Mouse (Mus musculus) lung, embryonic 14.5 days (tissue): ENCODE results near the gene Morn4. TPM values are rescaled to one million over a fixed set of nuclear protein-coding genes. Genes with fewer than 3 reads are reported as not detected.

ENCODE experiments used
- ATAC-seq: fragments of 200-750 bp; cut with Nextera tagmentation; 2 replicates; pipeline ENCODE4 v1.8.0; 2017; ENCODE audit warnings: mild to moderate bottlenecking, moderate TSS enrichment, moderate library complexity; ENCODE audit not compliant: insufficient read depth
- DNase-seq: peaks from one replicate; pipeline ENCODE4 v3.0.0-alpha.2; 2015
- H3K27ac ChIP-seq: fragments of 300-500 bp; sonication (generic); 2 replicates; pipeline ENCODE4 v1.5.1; 2014; ENCODE audit warnings: low read depth, mild to moderate bottlenecking, moderate library complexity
- H3K27me3 ChIP-seq: fragments of 300-500 bp; sonication (generic); 2 replicates; pipeline ENCODE4 v1.6.1; 2014; ENCODE audit warnings: low read length, control low read depth; ENCODE audit not compliant: insufficient read depth
- H3K36me3 ChIP-seq: fragments of 300-500 bp; sonication (generic); 2 replicates; pipeline ENCODE4 v1.6.1; 2014; ENCODE audit warnings: control low read depth; ENCODE audit not compliant: insufficient read depth
- H3K4me1 ChIP-seq: fragments of 300-500 bp; sonication (generic); 2 replicates; pipeline ENCODE4 v1.6.1; 2014; ENCODE audit warnings: antibody characterized with exemption, control low read depth; ENCODE audit not compliant: insufficient read depth
- H3K4me2 ChIP-seq: fragments of 300-500 bp; sonication (generic); 2 replicates; pipeline ENCODE4 v1.6.1; 2014; ENCODE audit warnings: mild to moderate bottlenecking
- H3K4me3 ChIP-seq: fragments of 300-500 bp; sonication (generic); 2 replicates; pipeline ENCODE4 v1.5.1; 2014; ENCODE audit warnings: low read depth, low read length
- H3K9ac ChIP-seq: fragments of 300-500 bp; sonication (generic); 2 replicates; pipeline ENCODE4 v1.6.1; 2014
- H3K9me3 ChIP-seq: fragments of 300-500 bp; sonication (generic); 2 replicates; pipeline ENCODE4 v1.6.1; 2016; ENCODE audit warnings: low read depth, low read length, control low read depth
- CTCF ChIP-seq: IDR thresholded peaks from 2 replicates; pipeline ENCODE4 v1.5.1; 2016; ENCODE audit warnings: antibody characterized with exemption, low read depth
- WGBS: fragments of 180-500 bp; shearing (Covaris S2); extraction: QIAGEN DNeasy Blood & Tissue Kit; methylation state at CpG from one replicate; pipeline ENCODE4 v1.1.7; 2014; 5-methylcytosine and 5-hydroxymethylcytosine counted together
- polyA plus RNA-seq: library from polyadenylated mRNA; unstranded; fragments of >200 nt; fragmentation: Nextera tagmentation; extraction: Ambion mirVana; gene quantifications from 2 replicates; pipeline ENCODE4 v1.2.1, GENCODE M21; 2014

The Morn4 gene
- polyA plus RNA-seq, 1 experiment from 2014 or later = 24.8 TPM

- H3K4me2 ChIP-seq = no peak overlapping the region
- 53% methylated on average over 7 of the region's 7 CpGs for WGBS
- H3K27me3 ChIP-seq = no peaks in the 10 kb centered on the region
- H3K9ac ChIP-seq = no peak overlapping the region
- no peaks in the 10 kb centered on the region for H3K36me3 ChIP-seq
- no peaks in the 10 kb centered on the region for H3K4me1 ChIP-seq
- no peak for TF ChIP-seq CTCF
- no peaks in the 10 kb centered on the region for H3K9me3 ChIP-seq
- ATAC-seq (no peak), DNase-seq (no peak)
- H3K4me3 ChIP-seq = no peak overlapping the region
- H3K27ac ChIP-seq = no peak overlapping the region
Observed at GRCm38 (mm10) chr19:42058426-42058825, 27.7 kb downstream of the Morn4 start.

DNA sequence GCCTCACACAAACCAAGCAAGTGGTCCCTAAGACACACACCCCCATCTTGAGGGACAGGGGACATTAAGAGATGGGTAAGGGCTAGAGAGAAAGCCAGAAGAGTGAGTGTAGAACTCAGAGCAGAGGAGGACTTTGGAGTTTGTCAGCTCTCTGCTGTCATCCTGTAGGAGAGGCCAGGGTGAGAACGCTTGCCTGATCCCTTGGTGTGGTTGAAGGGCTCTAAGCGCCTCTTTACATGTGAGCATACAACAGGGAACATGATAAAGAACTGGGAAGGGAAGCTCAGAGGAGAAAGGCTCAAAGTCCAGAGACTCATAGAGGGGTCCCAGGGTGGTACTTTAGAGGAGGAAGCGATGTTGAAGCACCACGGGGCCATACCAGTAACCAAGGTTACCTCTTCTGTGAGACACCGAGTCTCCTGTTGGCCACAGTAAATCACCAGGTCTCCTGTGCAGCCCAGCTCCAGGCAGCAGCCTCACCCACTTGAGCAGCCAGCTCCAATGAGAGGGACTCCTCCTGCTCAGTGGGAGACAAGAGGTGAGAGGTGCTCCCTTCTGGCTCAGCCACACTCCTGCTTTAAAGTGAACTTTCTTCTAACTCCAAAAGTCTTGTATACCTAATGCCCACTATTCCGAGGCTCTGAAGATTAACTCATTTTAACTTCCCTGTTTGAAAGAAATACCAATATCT is 29.3 kb downstream of the Morn4 start:
- H3K27ac ChIP-seq = no peak overlapping the region
- DNase-seq (no peak), ATAC-seq (no peak)
- WGBS = 67% methylated on average over 6 of the region's 6 CpGs
- H3K9ac ChIP-seq = no peak overlapping the region
- no peaks in the 10 kb centered on the region for H3K36me3 ChIP-seq
- H3K9me3 ChIP-seq = no peaks in the 10 kb centered on the region
- H3K27me3 ChIP-seq = no peaks in the 10 kb centered on the region
- no peak overlapping the region for H3K4me3 ChIP-seq
- TF ChIP-seq CTCF = no peak
- H3K4me2 ChIP-seq = no peak overlapping the region
- no peaks in the 10 kb centered on the region for H3K4me1 ChIP-seq

DNA sequence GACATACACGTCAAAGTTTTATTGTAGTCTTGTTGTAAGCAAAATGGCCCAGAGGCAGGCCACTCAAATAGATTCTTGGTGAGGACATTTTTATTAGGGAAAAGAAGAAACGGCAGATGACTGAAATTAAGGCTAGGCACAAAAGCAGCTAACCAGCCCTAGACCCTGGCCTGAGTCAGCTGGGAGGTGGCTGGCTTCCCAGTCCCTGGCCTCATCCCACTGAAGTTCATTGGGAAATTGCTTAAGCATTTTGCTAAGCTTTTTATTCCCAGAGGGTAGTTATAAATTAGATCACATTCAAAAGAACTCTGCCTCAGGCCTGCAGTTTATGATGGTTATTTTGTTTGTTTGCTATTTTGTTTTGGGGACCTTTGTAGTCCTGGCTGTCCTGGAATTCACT is 30.3 kb downstream of the Morn4 start:
- TF ChIP-seq CTCF = no peak
- no peaks in the 10 kb centered on the region for H3K36me3 ChIP-seq
- H3K4me3 ChIP-seq = no peak overlapping the region
- no peak overlapping the region for H3K27ac ChIP-seq
- DNase-seq = no peak
- H3K4me2 ChIP-seq = no peak overlapping the region
- H3K4me1 ChIP-seq = no peaks in the 10 kb centered on the region
- 81% methylated on average over 2 of the region's 2 CpGs for WGBS
- H3K27me3 ChIP-seq = no peaks in the 10 kb centered on the region
- H3K9me3 ChIP-seq = no peaks in the 10 kb centered on the region
- no peak for ATAC-seq
- no peak overlapping the region for H3K9ac ChIP-seq

DNA sequence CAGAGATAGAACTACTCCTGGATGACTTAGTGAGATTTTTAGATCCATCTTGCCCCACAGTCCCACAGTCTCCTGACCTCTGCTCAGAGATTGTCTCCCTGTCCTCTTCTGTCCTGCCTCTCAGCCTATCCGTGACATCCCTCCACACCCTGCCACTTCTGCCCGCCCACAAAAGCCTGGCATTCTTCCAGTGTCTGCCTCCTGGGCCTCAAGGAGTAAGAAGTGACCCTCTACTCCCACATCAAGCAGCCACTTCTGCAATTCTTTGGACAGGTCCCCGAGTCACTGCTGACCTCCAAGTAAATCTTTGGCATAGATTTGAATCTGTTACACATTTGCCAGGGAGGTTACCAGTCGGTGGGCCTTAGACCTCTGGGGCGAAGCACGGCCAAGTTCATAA is 31.9 kb downstream of the Morn4 start:
- peak; percentile 24 for DNase-seq
- Histone ChIP-seq H3K27ac (no peak overlapping the region), H3K27me3 (no peaks in the 10 kb centered on the region), H3K9ac (no peak overlapping the region), H3K4me1 (no peaks in the 10 kb centered on the region), H3K36me3 (no peaks in the 10 kb centered on the region), H3K9me3 (no peaks in the 10 kb centered on the region), H3K4me2 (no peak overlapping the region), H3K4me3 (no peak overlapping the region)
- TF ChIP-seq CTCF = no peak
- WGBS = 66% methylated on average over 6 of the region's 6 CpGs
- no peak for ATAC-seq

DNA sequence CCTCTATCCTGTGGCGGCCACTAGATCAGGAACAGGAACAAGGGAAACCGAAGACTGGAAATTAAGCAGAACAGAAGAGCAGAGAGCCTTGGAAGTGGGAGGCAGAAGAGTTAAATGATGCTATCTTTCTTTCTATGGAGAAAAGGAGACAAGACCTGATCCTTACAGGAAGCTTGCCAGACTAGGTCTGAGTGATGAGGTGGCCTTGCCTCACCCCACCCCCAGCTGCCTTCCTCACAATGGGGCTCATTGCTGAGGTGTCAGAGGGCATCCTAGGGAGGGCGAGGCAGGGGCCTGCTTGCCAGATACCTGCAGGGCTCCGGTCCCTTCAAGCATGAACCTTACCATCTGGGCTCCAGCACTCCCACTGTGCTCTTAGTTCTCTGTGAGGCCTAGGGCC is 34.2 kb downstream of the Morn4 start, which contains the start of gene 4933411K16Rik:
TSS of gene 4933411K16Rik (plus strand) at position 301 of the 400 bp plus-strand sequence.
- Histone ChIP-seq H3K27me3 (no peaks in the 10 kb centered on the region), H3K4me3 (no peak within 1 kb of the TSS), H3K4me2 (no peak within 1 kb of the TSS), H3K4me1 (no peaks in the 10 kb centered on the region), H3K9ac (no peak within 1 kb of the TSS), H3K9me3 (no peaks in the 10 kb centered on the region), H3K36me3 (no peaks in the 10 kb centered on the region), H3K27ac (no peak within 1 kb of the TSS)
- WGBS = 68% methylated on average over 4 of the region's 4 CpGs
- ATAC-seq (no peak), DNase-seq (no peak)
- no peak for TF ChIP-seq CTCF

GRCm38 (mm10) chr19:42051351-42051750 is 34.8 kb downstream of the Morn4 start:
- WGBS = 84% methylated on average over 3 of the region's 3 CpGs

DNA sequence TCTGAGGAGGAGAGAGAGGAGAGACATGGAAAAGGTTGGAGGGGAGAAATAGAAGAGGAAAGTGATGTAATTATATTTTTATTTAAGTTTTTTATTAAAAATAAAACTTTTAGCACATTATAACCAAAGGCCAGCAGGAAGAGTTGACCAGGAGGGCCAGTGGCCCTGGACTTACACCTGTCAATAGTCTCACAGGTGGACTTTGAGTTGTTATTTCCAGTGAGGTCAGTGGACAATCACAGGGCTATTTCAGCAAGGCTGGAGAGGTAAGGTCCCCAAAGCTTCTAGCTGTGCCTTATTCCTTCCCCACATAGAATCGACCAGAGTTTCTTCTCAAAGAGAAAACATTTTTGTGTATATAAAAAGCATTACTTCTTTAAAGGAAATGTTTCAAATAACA is 35.9 kb downstream of the Morn4 start:
- Histone ChIP-seq H3K4me2 (no peak overlapping the region), H3K9ac (no peak overlapping the region), H3K27me3 (no peaks in the 10 kb centered on the region), H3K36me3 (no peaks in the 10 kb centered on the region), H3K4me1 (no peaks in the 10 kb centered on the region), H3K9me3 (no peaks in the 10 kb centered on the region), H3K4me3 (no peak overlapping the region), H3K27ac (no peak overlapping the region)
- no peak for TF ChIP-seq CTCF
- ATAC-seq (no peak), DNase-seq (no peak)
- WGBS = 77% methylated on average over 1 of the region's 1 CpGs

More at GRCm38 (mm10) chr19:42051351-42051750, 34.8 kb downstream of the Morn4 start:
- Histone ChIP-seq H3K4me1 (no peaks in the 10 kb centered on the region), H3K4me2 (no peak overlapping the region), H3K9me3 (no peaks in the 10 kb centered on the region), H3K27me3 (no peaks in the 10 kb centered on the region), H3K4me3 (no peak overlapping the region), H3K9ac (no peak overlapping the region), H3K27ac (no peak overlapping the region), H3K36me3 (no peaks in the 10 kb centered on the region)
- ATAC-seq = no peak
- no peak for DNase-seq
- TF ChIP-seq CTCF = no peak
